Comparison of ENCODE assay signal across 8 mouse cellular contexts in genomic region chr10:82860181-82860928, GRCm38 (mm10). TPM values are rescaled to one million over a fixed set of nuclear protein-coding genes. Genes with fewer than 3 reads are reported as not detected.
DNase-seq lines count a peak whose midpoint lies in the region; ATAC-seq and TF ChIP-seq lines count a peak whose summit lies in the region.

No protein-coding gene starts in this region.

- no peak for TF ChIP-seq CTCF in bone marrow macrophage, adult 2 months (IDR thresholded peaks at IDR 0.05; ENCODE audit: low read depth, low read length)
- TF ChIP-seq CTCF in liver, embryonic 14.5 days (IDR thresholded peaks at IDR 0.05; ENCODE audit: low read depth) = no peak

- no peak for TF ChIP-seq POLR2A in bone marrow macrophage, adult 2 months (IDR thresholded peaks at IDR 0.05; ENCODE audit: borderline replicate concordance, low read depth, low read length)

- H3K36me3 ChIP-seq in embryonic facial prominence, embryonic 15.5 days = peaks cover 14% of the 10 kb centered on the region; the same call in 1 of the 2 replicates
- H3K36me3 ChIP-seq in heart, embryonic 11.5 days (ENCODE audit: control insufficient read depth, insufficient read depth, low read length) = peaks cover 7% of the 10 kb centered on the region; the same call in 1 of the 2 replicates
- peaks cover 17% of the 10 kb centered on the region for H3K36me3 ChIP-seq in kidney, embryonic 14.5 days (ENCODE audit: control insufficient read depth, insufficient read depth, low read length)
- H3K36me3 ChIP-seq in liver, embryonic 14.5 days (replicated peaks; ENCODE audit: control insufficient read depth, insufficient read depth, low read depth) = peaks cover 15% of the 10 kb centered on the region
- no peaks in the 10 kb centered on the region for H3K36me3 ChIP-seq in splenic B cell, adult 2 months (ENCODE audit: control insufficient read depth, insufficient read depth, low read length, poor library complexity, severe bottlenecking)

- no peak for TF ChIP-seq EP300 in liver, embryonic 14.5 days (IDR thresholded peaks at IDR 0.05; ENCODE audit: low read depth)

- H3K27ac ChIP-seq in bone marrow macrophage, adult 2 months (ENCODE audit: insufficient read depth, low read depth, low read length) = peak overlapping the region; percentile 88
- peak overlapping the region; percentile 91 for H3K27ac ChIP-seq in embryonic facial prominence, embryonic 15.5 days (replicated peaks)
- peak overlapping the region; percentile 90 for H3K27ac ChIP-seq in heart, embryonic 11.5 days (ENCODE audit: low read depth, low read length)
- H3K27ac ChIP-seq in kidney, embryonic 14.5 days (ENCODE audit: low read depth, low read length) = peak overlapping the region; percentile 96
- peak overlapping the region; percentile 86 for H3K27ac ChIP-seq in liver, embryonic 14.5 days

- H3K4me2 ChIP-seq in embryonic facial prominence, embryonic 15.5 days (replicated peaks) = peak overlapping the region; percentile 72
- peak overlapping the region; percentile 78 for H3K4me2 ChIP-seq in heart, embryonic 11.5 days
- peak overlapping the region; percentile 81 for H3K4me2 ChIP-seq in kidney, embryonic 14.5 days (replicated peaks; ENCODE audit: low read depth, low read length)
- H3K4me2 ChIP-seq in liver, embryonic 14.5 days (ENCODE audit: low read depth) = peak overlapping the region; percentile 87

- peaks cover 30% of the 10 kb centered on the region for H3K4me1 ChIP-seq in bone marrow macrophage, adult 2 months (ENCODE audit: control insufficient read depth, insufficient read depth, low read length)
- H3K4me1 ChIP-seq in embryonic facial prominence, embryonic 15.5 days = peaks cover 34% of the 10 kb centered on the region
- H3K4me1 ChIP-seq in heart, embryonic 11.5 days (ENCODE audit: control insufficient read depth, insufficient read depth, low read length) = peaks cover 23% of the 10 kb centered on the region; the same call in 1 of the 2 replicates
- H3K4me1 ChIP-seq in kidney, embryonic 14.5 days (ENCODE audit: control insufficient read depth, insufficient read depth, low read length) = peaks cover 12% of the 10 kb centered on the region
- peaks cover 5 to 19% of the 10 kb centered on the region in 2 experiments for H3K4me1 ChIP-seq in liver, embryonic 14.5 days (replicated peaks; ENCODE audit: control insufficient read depth in 2 of 2, insufficient read depth in 2 of 2, low read length in 1 of 2)

- H3K27me3 ChIP-seq in embryonic facial prominence, embryonic 15.5 days = no peaks in the 10 kb centered on the region
- no peaks in the 10 kb centered on the region for H3K27me3 ChIP-seq in heart, embryonic 11.5 days (ENCODE audit: control insufficient read depth, insufficient read depth, low read length)
- H3K27me3 ChIP-seq in kidney, embryonic 14.5 days (ENCODE audit: control insufficient read depth, insufficient read depth, low read length) = no peaks in the 10 kb centered on the region
- H3K27me3 ChIP-seq in liver, embryonic 14.5 days (ENCODE audit: control insufficient read depth, insufficient read depth, low read length) = no peaks in the 10 kb centered on the region
- no peaks in the 10 kb centered on the region for H3K27me3 ChIP-seq in splenic B cell, adult 2 months (ENCODE audit: control insufficient read depth, insufficient read depth, low read length, poor library complexity, severe bottlenecking)

- H3K9me3 ChIP-seq in embryonic facial prominence, embryonic 15.5 days (replicated peaks) = no peaks in the 10 kb centered on the region
- no peaks in the 10 kb centered on the region for H3K9me3 ChIP-seq in heart, embryonic 11.5 days (replicated peaks; ENCODE audit: control insufficient read depth, low read length)
- H3K9me3 ChIP-seq in kidney, embryonic 14.5 days (ENCODE audit: control insufficient read depth, low read length) = no peaks in the 10 kb centered on the region
- no peaks in the 10 kb centered on the region for H3K9me3 ChIP-seq in liver, embryonic 14.5 days (ENCODE audit: control insufficient read depth, low read length)

- H3K9ac ChIP-seq in embryonic facial prominence, embryonic 15.5 days = peak overlapping the region; percentile 73
- peak overlapping the region; percentile 83 for H3K9ac ChIP-seq in heart, embryonic 11.5 days (ENCODE audit: low read depth, low read length)
- peak overlapping the region; percentile 89 for H3K9ac ChIP-seq in kidney, embryonic 14.5 days (ENCODE audit: low read depth, low read length)
- peak overlapping the region; percentile 95 for H3K9ac ChIP-seq in liver, embryonic 14.5 days (replicated peaks)

- peak overlapping the region; percentile 65 for H3K4me3 ChIP-seq in bone marrow macrophage, adult 2 months (ENCODE audit: insufficient read depth, low read length)
- peak overlapping the region; percentile 69 for H3K4me3 ChIP-seq in embryonic facial prominence, embryonic 15.5 days (replicated peaks)
- peak overlapping the region; percentile 64 for H3K4me3 ChIP-seq in heart, embryonic 11.5 days (ENCODE audit: low read depth, low read length)
- H3K4me3 ChIP-seq in kidney, embryonic 14.5 days (ENCODE audit: low read length) = peak overlapping the region; percentile 78
- peak overlapping the region; percentile 71 to 87 for H3K4me3 ChIP-seq in liver, embryonic 14.5 days (ENCODE audit: insufficient read depth in 1 of 2, low read depth in 2 of 2, low read length in 2 of 2)

- peak; percentile 64 for ATAC-seq in embryonic facial prominence, embryonic 15.5 days (ENCODE audit: insufficient number of reproducible peaks, low FRiP score, low TSS enrichment, low read depth)
- peak; percentile 45 for ATAC-seq in heart, embryonic 11.5 days (replicated peaks; ENCODE audit: insufficient number of reproducible peaks, low FRiP score, low TSS enrichment)
- peak; percentile 70 for ATAC-seq in kidney, embryonic 14.5 days (ENCODE audit: low FRiP score, low TSS enrichment)
- peak; percentile 58 for ATAC-seq in liver, embryonic 14.5 days (ENCODE audit: insufficient read depth)

- DNase-seq in CD4-positive, CD25-positive, alpha-beta regulatory T cell, adult 2 months (ENCODE audit: low read depth, low spot score) = peak; percentile 68
- DNase-seq in liver, embryonic 14.5 days (ENCODE audit: low read depth in 3 of 3, low spot score in 3 of 3) = peak; percentile 52 to 68 (median 52)
- peak; percentile 63 to 70 for DNase-seq in natural killer cell, adult 2 months (ENCODE audit: low spot score in 2 of 2)
- DNase-seq in splenic B cell, adult 2 months (ENCODE audit: low read depth, low spot score) = peak; percentile 65

- WGBS in embryonic facial prominence, embryonic 15.5 days = under 1% methylated on average over 50 of the region's 50 CpGs
- WGBS in heart, embryonic 11.5 days (ENCODE audit: insufficient replicate concordance) = under 1% methylated on average over 50 of the region's 50 CpGs
- WGBS in kidney, embryonic 14.5 days = under 1% methylated on average over 49 of the region's 50 CpGs
- under 1% methylated on average over 50 of the region's 50 CpGs for WGBS in liver, embryonic 14.5 days (ENCODE audit: insufficient replicate concordance)

RNA-seq across cellular contexts. Expression of gene Eid3, which starts 6.1 kb away (rescaled TPM):
- polyA plus RNA-seq in bone marrow macrophage, adult 2 months (2012; ENCODE audit: insufficient read depth, insufficient read length, missing spikeins) = 3.5 and 4.3 TPM in 2 replicates
- polyA plus RNA-seq in embryonic facial prominence, embryonic 15.5 days (2015; fragmentation: Nextera tagmentation; extraction: Ambion mirVana) = 0.55 and 0.65 TPM in 2 replicates
- 0.20 and 0.23 TPM in 2 replicates for polyA plus RNA-seq in heart, embryonic 11.5 days (2014; fragmentation: Nextera tagmentation; extraction: Ambion mirVana)
- polyA plus RNA-seq in kidney, embryonic 14.5 days (2014; fragmentation: Nextera tagmentation; extraction: Ambion mirVana) = 0.34 and 0.81 TPM in 2 replicates
- polyA plus RNA-seq in liver, embryonic 14.5 days (2012; rRNA removed) = 0.17 and 0.33 TPM in 2 replicates
- polyA plus RNA-seq in liver, embryonic 14.5 days (2014; fragmentation: Nextera tagmentation; extraction: Ambion mirVana) = 0.10 TPM in 1 of 2 replicates, not detected in the other

RNA-seq across cellular contexts. Expression of gene Txnrd1, which starts 26.6 kb away (rescaled TPM):
- polyA plus RNA-seq in bone marrow macrophage, adult 2 months (2012; ENCODE audit: insufficient read depth, insufficient read length, missing spikeins) = 82.9 and 88.9 TPM in 2 replicates
- polyA plus RNA-seq in embryonic facial prominence, embryonic 15.5 days (2015; fragmentation: Nextera tagmentation; extraction: Ambion mirVana) = 74.3 and 78.9 TPM in 2 replicates
- 88.2 and 92.3 TPM in 2 replicates for polyA plus RNA-seq in heart, embryonic 11.5 days (2014; fragmentation: Nextera tagmentation; extraction: Ambion mirVana)
- polyA plus RNA-seq in kidney, embryonic 14.5 days (2014; fragmentation: Nextera tagmentation; extraction: Ambion mirVana) = 72.4 and 136 TPM in 2 replicates
- polyA plus RNA-seq in liver, embryonic 14.5 days (2012; rRNA removed) = 23.5 and 33.6 TPM in 2 replicates
- 44.6 and 53.1 TPM in 2 replicates for polyA plus RNA-seq in liver, embryonic 14.5 days (2014; fragmentation: Nextera tagmentation; extraction: Ambion mirVana)

Comparison
In these comparisons a context has a peak if more than half of its experiments do, and no peak if none do; other contexts are left out.
1. Peak in every context shown above with its lines: DNase-seq, ATAC-seq, H3K4me3 ChIP-seq and H3K27ac ChIP-seq.